Mouse (Mus musculus) spleen, adult 2 months (tissue): ENCODE measurements around the gene Apba2.

Experiments
- CTCF ChIP-seq: fragments of 200-500 bp; IDR thresholded peaks from 2 replicates; pipeline ENCODE4 v1.5.1; 2011; ENCODE audit warnings: mild to moderate bottlenecking, inconsistent platforms; ENCODE audit not compliant: insufficient read depth, insufficient read length, insufficient replicate concordance; ENCODE audit errors: extremely low read depth
- POLR2A ChIP-seq: fragments of 200-500 bp; IDR thresholded peaks from 2 replicates; pipeline ENCODE4 v1.6.1; 2011; ENCODE audit warnings: low read depth, low read length, inconsistent platforms

GRCm38 (mm10) chr7:64502271-64503180, 1.0 kb downstream of the Apba2 start:
- TF ChIP-seq CTCF (no peak), POLR2A (no peak)
